Mouse (Mus musculus) megakaryocyte-erythroid progenitor cell, adult 5-6 weeks (primary cell): Measurements from ENCODE around the gene Uvrag. TPM values are rescaled to one million over a fixed set of nuclear protein-coding genes. Genes with fewer than 3 reads are reported as not detected.

Experiments used
- ATAC-seq: replicated peaks from 2 replicates; pipeline ENCODE4 v1.8.0; 2016; ENCODE audit warnings: mild to moderate bottlenecking, inconsistent platforms; ENCODE audit not compliant: severe bottlenecking, poor library complexity, low FRiP score, low TSS enrichment
- total RNA-seq, 2 experiments: library from RNA; stranded (forward) in 1 of 2; stranded (reverse) in 1 of 2; fragments of 200-1000, 215-1000 nt in 1 of 2; fragments of >200 nt in 1 of 2; fragmentation: Nextera tagmentation in 1 of 2; gene quantifications; 2 replicates each; pipeline ENCODE4 v1.2.3; 2014 to 2017

The Uvrag gene
- total RNA-seq, 2 experiments from 2014 or later, result 15.0 to 16.2 TPM

DNA sequence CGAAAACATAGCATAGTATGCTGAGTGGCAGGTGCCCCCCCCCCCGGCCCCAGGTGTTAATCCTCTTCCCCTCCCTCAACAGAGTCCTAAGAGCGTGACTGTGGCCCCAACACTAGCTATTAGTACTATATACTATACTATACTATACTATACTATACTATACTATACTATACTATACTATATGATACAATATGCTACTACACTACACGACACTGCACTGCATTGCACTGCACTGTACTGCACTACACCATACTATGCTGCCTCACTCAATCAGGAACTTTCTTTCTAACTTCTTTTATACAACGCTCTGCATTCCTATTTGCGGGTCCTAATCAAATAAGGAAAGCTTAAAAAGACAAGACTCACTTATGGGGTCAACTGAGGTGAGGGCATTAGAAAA is 224.4 kb downstream of the Uvrag start:
- ATAC-seq, result no peak

DNA sequence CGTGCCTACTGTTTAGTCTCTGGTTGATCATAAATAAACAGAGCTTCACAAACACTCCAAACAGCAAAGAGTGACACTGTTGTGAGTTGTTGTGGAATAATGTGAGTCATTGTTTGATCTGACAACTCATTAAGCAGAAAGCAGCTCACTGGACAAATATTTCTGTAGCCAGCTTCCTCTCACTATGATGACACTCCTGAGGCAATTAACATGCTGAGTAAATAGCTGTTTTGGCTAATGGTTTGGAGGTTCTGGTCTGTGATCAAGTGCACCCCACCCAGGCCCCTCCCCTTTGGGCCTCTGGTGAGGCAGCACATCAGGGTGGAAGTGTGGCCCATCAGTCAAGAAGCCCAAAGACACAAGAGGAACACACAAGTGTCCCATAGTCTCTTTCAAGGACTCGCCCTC is 228.0 kb downstream of the Uvrag start:
- no peak for ATAC-seq

DNA sequence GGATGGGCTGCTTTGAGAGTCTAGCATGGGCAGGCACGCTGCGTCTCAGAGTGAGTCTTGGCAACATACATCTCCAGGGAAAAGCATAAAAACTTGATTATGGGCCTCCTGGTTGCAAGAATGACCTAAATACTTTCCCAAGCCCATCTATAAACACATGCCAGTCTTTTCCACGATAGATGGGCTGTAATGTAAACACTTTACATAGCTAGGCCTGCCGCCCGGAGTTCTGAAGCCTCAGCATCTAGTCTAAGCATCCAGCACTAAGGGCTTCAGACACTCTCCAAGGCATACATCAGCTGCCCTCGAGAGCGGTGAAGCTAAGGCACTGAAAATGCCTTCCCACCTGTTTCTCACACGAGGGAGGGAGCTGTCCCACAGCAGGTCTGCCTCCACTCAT is 229.7 kb downstream of the Uvrag start:
- ATAC-seq, result no peak

DNA sequence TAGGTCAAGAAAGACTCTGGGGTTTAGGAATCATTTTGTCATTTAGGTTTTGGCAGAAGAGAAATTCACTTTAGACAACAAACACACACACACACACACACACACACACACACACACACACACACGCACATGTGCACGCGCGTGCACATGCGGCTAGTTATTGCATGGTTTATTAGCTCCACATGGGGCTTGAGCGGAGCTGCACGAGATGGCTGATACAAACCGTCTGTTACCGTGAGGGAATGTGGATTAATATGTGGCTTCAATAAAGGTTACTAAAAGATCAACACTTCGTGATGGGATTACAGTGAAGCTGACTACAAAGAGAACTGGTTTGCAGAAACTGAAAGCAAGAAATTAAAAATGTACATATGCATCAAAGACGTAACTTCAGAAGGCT is 230.2 kb downstream of the Uvrag start:
- ATAC-seq, result no peak

DNA sequence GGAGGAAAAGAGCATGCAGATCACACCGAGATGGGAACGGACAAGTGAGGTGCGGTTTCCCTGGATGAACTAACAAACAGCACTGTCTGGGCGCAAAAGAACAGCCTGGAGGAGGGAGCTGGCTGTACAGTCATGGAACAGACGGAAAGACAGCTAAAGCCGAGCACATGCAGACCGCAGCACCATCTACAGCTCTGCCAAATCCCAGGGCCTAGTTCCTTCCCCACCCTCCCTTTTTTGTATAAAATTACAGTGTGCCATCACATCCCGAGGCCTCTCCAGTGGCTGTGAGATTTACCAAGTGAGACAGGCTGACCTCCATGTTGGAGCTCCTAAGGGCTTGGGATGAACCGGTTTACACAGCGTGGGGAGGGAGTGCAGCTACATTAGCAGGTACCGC is 230.8 kb downstream of the Uvrag start:
- no peak for ATAC-seq

DNA sequence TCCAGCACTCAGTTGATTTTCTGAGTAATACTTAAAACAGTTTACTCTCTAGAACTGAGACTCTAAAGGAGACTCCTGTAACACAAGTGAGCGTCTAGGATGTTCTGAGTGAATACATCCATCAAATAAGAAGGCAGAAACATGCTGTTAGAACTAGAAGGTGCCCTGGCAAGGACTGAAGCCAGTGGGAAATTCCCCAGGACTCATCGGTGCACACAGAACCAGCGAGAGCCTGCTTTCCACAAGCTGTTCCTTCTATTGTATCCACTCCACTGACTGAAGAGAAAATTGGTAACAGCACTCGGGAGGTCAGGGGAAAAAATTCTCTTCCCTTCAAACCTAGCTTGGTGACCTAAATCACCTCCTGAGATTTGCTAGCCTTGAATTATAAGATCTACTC is 233.5 kb downstream of the Uvrag start:
- ATAC-seq, result no peak

DNA sequence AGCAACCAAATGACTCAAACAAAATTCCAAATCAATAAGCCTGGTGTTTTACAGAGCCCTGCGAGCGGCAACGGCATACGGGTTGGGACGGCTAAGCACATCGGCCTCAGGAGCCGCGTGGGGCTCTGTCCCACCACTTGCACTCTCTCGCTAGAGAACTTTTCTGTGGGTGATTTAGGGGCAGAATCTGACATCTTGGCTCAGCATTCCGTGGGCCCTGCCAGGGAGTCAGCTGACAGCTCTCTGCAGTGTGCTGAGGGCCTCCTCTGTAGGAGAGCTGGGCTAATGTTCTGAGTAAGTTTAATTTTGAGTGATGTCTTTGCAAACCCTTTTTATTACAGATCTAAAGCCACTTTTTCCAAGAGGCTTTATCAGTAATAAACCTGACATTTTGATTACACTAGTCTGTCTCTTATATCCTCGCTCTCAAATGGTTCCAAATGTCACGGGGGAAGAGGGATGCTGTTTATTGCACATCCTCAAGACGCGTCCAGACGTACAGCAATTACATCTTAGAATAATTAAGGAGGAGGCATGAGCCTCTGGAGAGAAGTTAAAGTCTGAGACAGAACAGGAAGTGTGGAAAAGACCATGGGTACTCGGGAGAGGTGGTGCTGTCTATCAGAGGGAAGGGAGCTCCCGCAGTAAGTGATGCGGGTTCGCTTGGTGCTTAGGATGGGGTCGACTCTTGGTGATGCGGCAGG is 236.1 kb downstream of the Uvrag start:
- no peak for ATAC-seq

DNA sequence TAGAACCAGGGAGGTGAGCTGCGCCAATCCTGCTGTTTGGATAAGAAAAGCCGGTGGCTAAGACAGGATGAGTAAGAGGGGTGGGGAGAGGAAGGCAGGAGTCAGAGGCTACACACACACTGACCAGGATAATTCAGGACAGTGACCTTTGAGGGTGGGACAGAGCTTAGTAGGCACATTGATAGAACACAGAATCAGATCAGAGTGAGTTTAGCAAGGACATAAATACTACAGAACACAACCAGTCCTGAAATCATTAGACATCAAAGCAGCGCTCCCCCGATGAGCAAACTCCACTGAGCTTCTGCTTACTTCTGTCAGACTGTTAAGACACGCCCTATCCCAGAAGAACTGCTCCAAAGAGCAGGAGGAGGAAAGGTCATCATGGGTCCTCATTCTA is 237.1 kb downstream of the Uvrag start:
- no peak for ATAC-seq

DNA sequence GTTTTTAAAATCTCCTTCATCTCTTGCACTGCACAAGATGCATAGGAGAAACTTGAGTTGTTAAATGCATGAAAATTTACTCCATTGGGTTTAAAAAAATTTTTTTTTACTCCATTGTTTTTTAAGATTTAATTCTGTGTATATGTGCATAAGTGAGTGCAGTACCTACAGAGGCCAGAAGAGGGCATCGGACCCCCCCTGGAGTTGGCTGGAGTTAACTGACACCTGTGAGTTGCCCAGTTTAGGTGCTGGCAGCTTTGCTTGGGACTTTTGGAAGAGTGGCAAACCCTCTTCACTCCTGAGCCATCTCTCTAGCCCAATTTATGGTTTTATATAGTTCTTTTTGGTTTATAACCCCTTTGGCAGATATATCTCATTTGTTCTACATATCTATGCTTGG is 239.8 kb downstream of the Uvrag start:
- ATAC-seq, result no peak

DNA sequence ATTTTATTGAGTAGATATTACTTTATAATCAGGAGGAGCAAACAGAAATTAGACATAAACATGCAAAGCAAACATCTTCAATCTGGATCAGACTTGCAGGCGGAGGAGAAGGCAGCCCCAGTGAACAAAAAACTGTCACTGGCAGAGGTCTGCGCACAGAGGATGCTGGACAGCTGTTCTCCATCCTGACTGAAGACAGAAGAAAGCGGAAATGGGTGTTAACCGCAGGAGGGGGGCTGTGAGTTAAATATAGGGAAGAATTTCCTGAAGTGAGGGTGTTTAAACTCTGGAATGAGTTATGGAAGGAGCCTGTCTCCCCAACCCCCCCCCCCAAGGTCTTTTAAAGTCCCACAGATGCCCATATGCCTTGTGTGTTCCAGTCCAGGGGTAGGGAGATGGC is 241.1 kb downstream of the Uvrag start:
- ATAC-seq, result no peak

DNA sequence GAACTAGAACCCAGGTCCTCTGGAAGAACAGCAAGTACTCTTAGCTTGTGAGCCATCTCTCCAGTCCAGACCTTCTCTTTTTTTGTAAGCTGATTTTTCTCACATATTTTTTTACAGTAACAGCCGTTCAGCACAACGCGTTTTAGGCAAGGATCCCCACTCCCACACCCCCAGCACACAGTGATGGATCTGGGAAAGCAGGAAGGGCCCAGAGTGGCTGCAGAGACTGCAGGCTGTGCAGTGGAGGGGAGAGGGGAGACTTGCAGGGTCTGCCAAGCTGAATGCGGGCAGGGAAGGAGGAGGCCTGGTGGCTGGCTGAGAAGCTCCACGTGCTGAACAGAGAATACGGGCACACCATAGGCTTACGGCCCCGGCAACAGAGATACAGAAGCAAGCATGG is 243.6 kb downstream of the Uvrag start:
- ATAC-seq, result no peak

DNA sequence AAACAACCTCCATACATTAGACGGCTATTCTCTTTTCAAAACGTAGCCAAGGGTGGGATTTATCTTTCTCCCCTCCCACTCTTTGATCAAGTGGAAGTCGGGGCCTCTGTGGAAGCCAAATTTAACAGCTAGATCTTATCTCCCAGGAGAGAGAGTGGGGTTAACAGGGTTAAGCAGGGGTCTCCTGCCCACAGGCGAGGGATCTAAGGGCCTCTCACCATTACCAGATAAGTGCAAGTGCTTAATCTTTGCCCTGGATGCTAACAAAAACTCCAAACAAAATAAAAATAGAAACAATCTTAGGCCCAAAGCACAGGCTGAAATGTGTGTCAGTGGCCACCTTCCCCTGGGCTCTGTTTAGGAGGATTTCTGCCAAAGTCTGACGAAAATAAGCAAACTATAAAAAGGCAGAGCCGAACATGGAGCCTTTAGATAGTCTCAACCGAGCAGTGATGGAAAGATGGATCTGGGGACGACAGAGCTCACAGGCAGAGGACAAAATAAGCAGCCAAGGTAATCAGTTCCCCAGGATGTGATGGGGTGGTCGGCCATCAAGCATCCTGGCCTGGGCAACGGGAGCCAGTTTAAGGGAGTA is 245.3 kb downstream of the Uvrag start:
- ATAC-seq, result no peak

DNA sequence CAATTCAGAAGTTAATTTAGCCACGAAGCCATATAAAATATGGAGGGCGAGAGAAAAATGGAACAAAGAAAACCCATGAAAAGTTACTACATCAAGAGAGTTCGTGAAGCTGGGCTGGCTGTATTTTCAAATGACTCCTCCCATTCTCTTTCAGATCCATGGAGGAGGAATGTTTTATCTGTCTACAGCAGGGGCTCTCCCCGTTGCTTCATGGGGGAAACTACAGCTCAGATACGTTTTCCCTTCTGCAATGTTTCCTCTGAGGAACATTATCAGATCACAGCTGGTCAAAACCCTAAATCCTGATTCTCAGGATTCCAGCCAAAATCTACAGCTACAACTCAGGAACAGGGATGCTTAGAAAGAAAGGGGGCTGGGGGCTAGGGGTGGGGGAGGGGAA is 246.2 kb downstream of the Uvrag start:
- ATAC-seq, result peak; percentile 63; the same call in 1 of the 2 replicates

DNA sequence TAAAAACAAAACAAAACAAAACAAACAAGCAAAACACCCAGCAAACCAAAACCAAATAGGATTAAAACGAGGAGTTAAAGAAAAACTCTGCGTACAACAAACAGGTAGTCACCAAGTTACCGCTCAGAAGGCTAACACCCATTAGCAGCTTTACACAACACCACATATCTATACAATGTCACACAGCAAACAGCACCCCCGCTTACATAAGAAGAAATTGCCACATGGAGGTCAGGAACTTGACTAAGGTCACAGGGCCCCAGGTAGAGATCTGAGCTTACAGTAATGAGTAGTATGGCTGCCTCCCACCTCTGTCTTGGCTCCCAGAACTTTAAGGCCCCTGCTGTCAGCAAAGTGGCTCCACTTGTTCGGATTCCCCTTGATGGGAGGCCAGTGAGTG is 246.6 kb downstream of the Uvrag start:
- ATAC-seq, result no peak

DNA sequence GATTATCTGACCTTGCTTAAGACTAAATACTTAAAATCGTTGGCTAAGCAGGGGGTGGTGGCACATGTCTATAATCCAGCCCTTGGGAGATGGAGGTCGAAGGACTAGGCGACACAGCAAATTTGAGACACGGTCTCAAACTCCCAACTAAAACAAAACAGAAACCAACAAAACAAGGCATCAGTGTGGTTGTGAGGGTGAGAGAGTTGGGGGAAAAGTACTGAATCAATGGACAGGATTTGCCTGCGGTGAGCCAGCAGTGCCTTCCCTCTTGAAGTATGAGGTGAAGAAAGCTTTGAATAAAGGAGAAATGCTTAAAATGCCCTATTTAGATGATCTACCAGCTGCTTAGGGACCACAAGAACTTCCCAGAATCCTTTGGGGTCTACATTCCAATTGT is 247.8 kb downstream of the Uvrag start:
- ATAC-seq, result no peak

DNA sequence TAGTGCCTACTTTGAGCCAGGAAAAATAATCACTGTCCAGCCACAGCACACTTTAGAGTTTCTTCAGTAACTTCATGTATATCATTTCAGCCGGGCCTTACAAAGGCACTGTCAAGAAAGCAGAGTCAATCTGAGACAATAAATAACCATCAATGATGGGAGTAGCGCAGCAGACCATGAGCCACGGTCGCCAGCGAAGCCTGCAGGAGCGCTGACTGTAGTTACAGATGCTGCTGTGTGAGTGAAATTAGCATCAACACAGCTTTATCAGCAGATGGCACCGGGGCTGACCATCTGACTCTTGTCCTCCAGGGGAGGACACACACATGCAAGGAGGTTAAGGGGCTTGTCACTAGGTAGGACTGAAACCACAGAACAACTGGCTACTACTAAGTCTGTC is 251.7 kb downstream of the Uvrag start:
- no peak for ATAC-seq

DNA sequence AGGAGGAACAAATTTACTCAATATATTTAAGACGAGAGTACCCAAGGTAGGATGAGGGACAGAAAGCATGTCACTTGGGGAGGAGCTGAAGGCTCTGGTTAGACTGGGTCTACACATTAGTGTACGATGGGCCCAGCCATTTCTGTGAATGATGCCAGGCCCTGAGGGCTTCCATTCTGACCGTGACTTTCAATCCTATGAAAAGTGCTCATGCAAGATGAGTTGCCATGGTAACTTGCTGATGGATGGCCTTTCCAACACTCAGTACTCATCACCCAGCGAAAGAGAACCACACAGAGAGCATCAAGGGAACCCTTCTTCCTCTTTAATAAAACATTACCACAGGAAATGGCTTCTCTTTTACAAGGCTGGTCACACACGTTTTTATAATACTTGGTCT is 252.1 kb downstream of the Uvrag start:
- ATAC-seq, result no peak

DNA sequence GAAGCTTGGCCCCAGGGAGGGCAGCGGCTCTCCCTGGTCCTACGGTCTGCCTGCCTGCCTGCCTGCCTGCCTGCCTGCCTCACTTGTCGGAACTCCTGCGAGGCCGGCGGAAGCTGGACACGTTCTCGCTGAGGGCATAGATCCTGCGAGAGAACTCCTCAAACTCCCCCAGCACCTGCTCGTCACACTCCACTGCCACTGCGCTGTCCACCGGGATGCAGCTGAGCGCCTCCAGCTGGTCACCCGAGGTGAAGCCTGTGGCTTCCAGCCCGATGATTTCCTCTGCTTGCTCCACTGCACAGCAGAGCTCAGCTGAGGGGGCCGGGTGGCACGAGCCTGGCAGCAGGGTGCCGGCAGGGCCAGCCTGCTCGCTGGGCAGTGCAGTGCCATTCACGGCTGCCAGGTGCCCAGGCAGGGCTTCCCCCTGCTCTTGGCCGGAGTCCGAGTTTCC is 253.1 kb downstream of the Uvrag start:
- ATAC-seq, result no peak

DNA sequence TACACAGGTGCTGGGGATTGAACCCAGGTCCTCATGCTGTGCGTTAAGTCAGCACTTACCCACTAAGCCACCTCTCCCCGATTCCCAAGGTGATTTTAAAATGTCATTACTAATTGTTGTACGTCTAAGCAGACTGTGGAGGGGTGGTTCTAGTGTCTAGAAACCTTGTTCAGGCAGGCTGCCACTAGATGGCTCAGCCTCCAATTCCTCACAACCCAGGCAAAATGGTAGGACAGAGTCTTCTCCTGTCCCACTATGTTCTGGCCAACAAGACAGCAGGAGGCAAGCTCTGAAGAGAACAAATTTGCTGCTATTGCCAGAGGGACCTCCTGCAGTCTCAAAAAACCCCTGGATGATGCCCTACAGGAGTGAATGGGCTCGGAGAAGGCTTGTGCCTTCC is 259.1 kb downstream of the Uvrag start:
- peak; percentile 17; the same call in 1 of the 2 replicates for ATAC-seq

DNA sequence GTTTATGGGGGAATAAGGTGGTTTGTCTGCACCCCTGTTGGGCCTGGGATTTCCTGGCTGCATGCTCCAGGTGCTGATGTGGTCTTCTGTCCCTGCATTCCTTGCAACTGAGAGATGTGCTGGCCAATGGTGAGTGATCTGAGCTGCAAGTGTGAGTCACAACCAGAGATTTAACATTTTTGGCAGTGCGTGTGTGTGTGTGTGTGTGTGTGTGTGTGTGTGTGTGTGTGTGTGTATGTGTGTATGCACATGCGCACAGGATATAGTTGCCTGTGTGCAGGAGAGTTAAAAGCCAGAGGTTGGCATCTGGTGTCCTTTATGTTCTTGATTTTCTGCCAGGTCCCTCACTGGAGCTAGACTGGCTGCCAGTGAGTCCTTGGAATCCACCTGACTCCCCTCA is 261.8 kb downstream of the Uvrag start:
- ATAC-seq, result no peak

DNA sequence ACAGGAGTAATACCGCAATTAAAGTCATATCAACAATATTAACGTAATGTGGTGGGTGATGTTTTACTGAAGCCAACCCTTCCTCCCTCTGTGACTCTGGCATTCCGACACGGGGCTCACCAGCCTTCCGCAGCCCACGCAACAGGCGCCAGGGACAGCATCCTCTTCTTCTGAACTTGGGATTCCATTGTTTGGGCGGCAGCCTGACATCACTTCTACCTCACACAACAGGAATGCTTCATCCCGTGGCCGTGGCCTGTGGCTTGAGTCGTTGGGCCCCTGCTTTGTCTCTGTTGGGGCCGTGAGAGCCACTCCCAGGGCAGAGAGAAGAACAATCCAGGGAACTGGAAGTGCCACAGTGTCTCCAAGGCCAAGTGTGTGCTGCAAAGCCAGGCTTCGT is 264.8 kb downstream of the Uvrag start:
- ATAC-seq, result no peak
